ENCODE assay signal across 11 mouse cellular contexts in the genomic region with DNA sequence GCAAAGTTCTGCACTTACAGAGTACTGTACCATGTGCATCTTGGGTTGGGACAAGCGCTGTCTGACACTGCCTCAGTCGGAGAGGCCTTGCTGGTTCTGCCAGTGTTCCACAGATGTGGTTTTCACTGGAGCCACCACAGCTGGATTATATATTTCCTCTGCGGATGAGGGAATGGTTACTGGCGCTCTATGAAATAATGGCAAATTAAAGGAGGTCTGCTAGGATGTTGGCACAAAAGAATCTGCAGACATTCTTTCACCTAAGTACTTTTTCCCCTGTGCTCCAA. TPM values are rescaled to one million over a fixed set of nuclear protein-coding genes. Genes with fewer than 3 reads are reported as not detected.
DNase-seq lines count a peak whose midpoint lies in the region; ATAC-seq and TF ChIP-seq lines count a peak whose summit lies in the region.
"Had no signal": no experiment of that assay in that cellular context is flagged by ENCODE, and none has a peak within 500 bp of the region (broad histone marks: within the 10 kb centered on the region; RNA-seq: fewer than 3 reads in every experiment).

No protein-coding gene starts in this region.

- H3K4me1 ChIP-seq in heart, embryonic 11.5 days (ENCODE audit: control insufficient read depth, insufficient read depth, low read length) = peaks cover 25% of the 10 kb centered on the region
- peaks cover 9% of the 10 kb centered on the region for H3K4me1 ChIP-seq in testis, adult 2 months (ENCODE audit: control insufficient read depth, insufficient read depth, low read length)
- peaks cover 46% of the 10 kb centered on the region for H3K4me1 ChIP-seq in limb, embryonic 12.5 days (replicated peaks)
- H3K4me1 ChIP-seq: liver, embryonic 13.5 days had no signal

- TF ChIP-seq POLR2A in testis, adult 2 months (IDR thresholded peaks at IDR 0.05; ENCODE audit: control insufficient read depth, low read depth, low read length) = no peak

- peak overlapping the region; percentile 64 for H3K4me2 ChIP-seq in heart, embryonic 11.5 days
- peak overlapping the region; percentile 79 for H3K4me2 ChIP-seq in limb, embryonic 12.5 days

- H3K9me3 ChIP-seq in heart, embryonic 11.5 days (replicated peaks; ENCODE audit: control insufficient read depth, low read length) = no peaks in the 10 kb centered on the region
- no peaks in the 10 kb centered on the region for H3K9me3 ChIP-seq in limb, embryonic 12.5 days
- H3K9me3 ChIP-seq: liver, embryonic 13.5 days had no signal

- no peak for TF ChIP-seq CTCF in testis, adult 2 months (IDR thresholded peaks at IDR 0.05; ENCODE audit: control insufficient read depth, insufficient read depth, insufficient replicate concordance, low read depth, low read length)

- DNase-seq in heart, adult 18-20 months = no peak
- DNase-seq in testis, postnatal 10 days (ENCODE audit: low spot score) = no peak
- DNase-seq in adrenal gland, postnatal 25 days = no peak
- no peak for DNase-seq in urinary bladder, adult 2 months (ENCODE audit: low spot score)
- DNase-seq in spleen, adult 18-20 months = no peak
- DNase-seq: kidney, postnatal 25 days; liver, embryonic 13.5 days had no signal

- H3K27ac ChIP-seq in heart, embryonic 11.5 days (ENCODE audit: low read depth, low read length) = peak overlapping the region; percentile 98
- H3K27ac ChIP-seq in testis, adult 2 months (ENCODE audit: control insufficient read depth, insufficient read depth, low read depth, low read length) = no peak overlapping the region
- peak overlapping the region; percentile 96 for H3K27ac ChIP-seq in limb, embryonic 12.5 days
- H3K27ac ChIP-seq: liver, embryonic 13.5 days had no signal

- WGBS in heart, embryonic 11.5 days (ENCODE audit: insufficient replicate concordance) = 56% methylated on average over 4 of the region's 4 CpGs
- WGBS in limb, embryonic 12.5 days = 45% methylated on average over 4 of the region's 4 CpGs

- peak overlapping the region; percentile 67 for H3K4me3 ChIP-seq in heart, embryonic 11.5 days (ENCODE audit: low read depth, low read length)
- peak overlapping the region; percentile 68; the same call in 1 of the 2 replicates for H3K4me3 ChIP-seq in testis, adult 2 months (ENCODE audit: control insufficient read depth, low read depth, low read length)
- H3K4me3 ChIP-seq in limb, embryonic 12.5 days (replicated peaks) = peak overlapping the region; percentile 62

- no peaks in the 10 kb centered on the region for H3K27me3 ChIP-seq in heart, embryonic 11.5 days (ENCODE audit: control insufficient read depth, insufficient read depth, low read length)
- no peaks in the 10 kb centered on the region for H3K27me3 ChIP-seq in testis, adult 2 months (ENCODE audit: control insufficient read depth, insufficient read depth, low read length)
- H3K27me3 ChIP-seq in limb, embryonic 12.5 days = no peaks in the 10 kb centered on the region

- ATAC-seq in heart, embryonic 11.5 days (replicated peaks; ENCODE audit: insufficient number of reproducible peaks, low FRiP score, low TSS enrichment) = no peak
- ATAC-seq in limb, embryonic 12.5 days (ENCODE audit: insufficient number of reproducible peaks, insufficient read depth, low FRiP score, low TSS enrichment, low read depth) = no peak
- ATAC-seq: CD4-positive, CD25-positive, alpha-beta regulatory T cell, adult 4 months had no signal

- no peaks in the 10 kb centered on the region for H3K36me3 ChIP-seq in heart, embryonic 11.5 days (ENCODE audit: control insufficient read depth, insufficient read depth, low read length)
- H3K36me3 ChIP-seq in testis, adult 2 months (ENCODE audit: control insufficient read depth, insufficient read depth, low read length) = no peaks in the 10 kb centered on the region
- no peaks in the 10 kb centered on the region for H3K36me3 ChIP-seq in limb, embryonic 12.5 days
- H3K36me3 ChIP-seq: liver, embryonic 13.5 days had no signal

- peak overlapping the region; percentile 92 for H3K9ac ChIP-seq in heart, embryonic 11.5 days (ENCODE audit: low read depth, low read length)
- H3K9ac ChIP-seq in limb, embryonic 12.5 days (replicated peaks) = peak overlapping the region; percentile 85
- H3K9ac ChIP-seq: liver, embryonic 13.5 days had no signal

RNA-seq across cellular contexts. Expression of a gene that starts 1.0 kb away (rescaled TPM):
- 46.0 and 64.7 TPM in 2 replicates for polyA plus RNA-seq in heart, embryonic 11.5 days (2014; fragmentation: Nextera tagmentation; extraction: Ambion mirVana)
- total RNA-seq in heart, adult 18-20 months (2021) = 10 to 100 TPM; 35.7 to 40.6 TPM
- 0.96 and 2.1 TPM in 2 replicates for polyA plus RNA-seq in testis, adult 2 months (2012; rRNA removed)
- polyA plus RNA-seq in limb, embryonic 12.5 days (2016; fragmentation: Nextera tagmentation; extraction: Ambion mirVana) = 40.4 and 45.8 TPM in 2 replicates
- total RNA-seq in adrenal gland, postnatal 25 days (2021) = 67.2 and 126 TPM in 2 replicates
- 3.6 and 6.4 TPM in 2 replicates for polyA plus RNA-seq in urinary bladder, adult 2 months (2012; rRNA removed)
